Mouse (Mus musculus): Measurements from ENCODE around the gene Rnf13.

GRCm38 (mm10) chr3:57845786-57846661 is 110.2 kb downstream of the Rnf13 start:
- TF ChIP-seq CHD2 (IDR thresholded peaks at IDR 0.05; ENCODE audit: low read depth, low read length) = no peak
- TF ChIP-seq HCFC1 (IDR thresholded peaks at IDR 0.05; ENCODE audit: borderline replicate concordance, insufficient read depth, low read length) = no peak
- TF ChIP-seq ZC3H11A (IDR thresholded peaks at IDR 0.05; ENCODE audit: borderline replicate concordance, low read depth, low read length) = no peak
- TF ChIP-seq ZNF384 (IDR thresholded peaks at IDR 0.05; ENCODE audit: low read depth, low read length) = no peak

Data from ES-E14 (cell line).